29 mouse cellular contexts compared by ENCODE assay signal in the genomic region with DNA sequence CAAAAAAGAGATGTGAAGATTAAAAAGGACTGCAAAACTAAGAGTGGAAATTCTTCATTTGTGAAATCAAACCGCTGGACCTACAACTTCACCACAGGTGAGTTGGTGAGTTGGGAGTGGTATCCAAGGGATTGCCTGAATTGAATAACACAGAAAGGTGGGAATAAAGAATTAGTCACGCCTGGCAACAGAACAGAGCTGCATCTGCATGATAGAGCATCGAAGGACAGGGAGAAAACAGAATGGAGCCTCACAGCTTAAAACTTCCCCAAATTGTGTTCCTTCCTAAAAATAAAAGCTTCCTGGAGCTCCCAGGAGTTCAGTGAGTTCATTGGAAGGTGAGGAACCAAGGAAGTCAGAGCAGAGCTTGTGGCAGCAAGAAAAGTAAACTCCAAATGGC.
"Had no signal": no experiment of that assay in that cellular context is flagged by ENCODE, and none has a peak within 500 bp of the region (broad histone marks: within the 10 kb centered on the region; RNA-seq: fewer than 3 reads in every experiment).

No protein-coding gene starts in this region.

- H3K27ac ChIP-seq: limb, embryonic 10.5 days; limb, embryonic 12.5 days; limb, embryonic 13.5 days; limb, embryonic 15.5 days; liver, embryonic 12.5 days; liver, embryonic 13.5 days; liver, embryonic 14.5 days; liver, embryonic 15.5 days; lung, embryonic 15.5 days; macrophage; midbrain, embryonic 10.5 days; midbrain, embryonic 12.5 days; midbrain, embryonic 13.5 days; midbrain, embryonic 15.5 days; neural tube, embryonic 12.5 days; neural tube, embryonic 13.5 days had no signal

- H3K4me1 ChIP-seq: limb, embryonic 10.5 days; limb, embryonic 12.5 days; limb, embryonic 13.5 days; limb, embryonic 15.5 days; liver, embryonic 12.5 days; liver, embryonic 13.5 days; liver, embryonic 15.5 days; lung, embryonic 15.5 days; megakaryocyte, embryonic 14.5 days had no signal

- H3K27me3 ChIP-seq: limb, embryonic 12.5 days; limb, embryonic 13.5 days; liver, embryonic 12.5 days; liver, embryonic 13.5 days; liver, embryonic 15.5 days; lung, embryonic 15.5 days; megakaryocyte, embryonic 14.5 days had no signal

- H3K4me3 ChIP-seq: limb, embryonic 10.5 days; limb, embryonic 12.5 days; limb, embryonic 13.5 days; limb, embryonic 15.5 days; liver, embryonic 12.5 days; liver, embryonic 13.5 days; liver, embryonic 15.5 days; lung, embryonic 15.5 days; megakaryocyte, embryonic 14.5 days; midbrain, embryonic 10.5 days; midbrain, embryonic 12.5 days; midbrain, embryonic 13.5 days; midbrain, embryonic 15.5 days; myocyte; neural tube, embryonic 12.5 days; neural tube, embryonic 13.5 days had no signal

- H3K9me3 ChIP-seq: limb, embryonic 10.5 days; limb, embryonic 12.5 days; limb, embryonic 13.5 days; limb, embryonic 15.5 days; liver, embryonic 12.5 days; liver, embryonic 13.5 days; liver, embryonic 15.5 days; lung, embryonic 15.5 days; midbrain, embryonic 10.5 days; midbrain, embryonic 12.5 days; midbrain, embryonic 13.5 days; midbrain, embryonic 15.5 days; neural tube, embryonic 12.5 days; neural tube, embryonic 13.5 days had no signal

- DNase-seq: left cerebral cortex, postnatal 4 days; liver; liver, embryonic 13.5 days; liver, postnatal 0 days; lung, adult 18-20 months; lung, adult 2 months; lung, embryonic 14.5 days; lung, postnatal 10 days; lung, postnatal 14 days; lung, postnatal 36 days; lung, postnatal 4 days; midbrain, embryonic 14.5 days had no signal

- H3K36me3 ChIP-seq: limb, embryonic 10.5 days; limb, embryonic 12.5 days; limb, embryonic 13.5 days; limb, embryonic 15.5 days; liver, embryonic 12.5 days; liver, embryonic 13.5 days; liver, embryonic 15.5 days; lung, embryonic 15.5 days; midbrain, embryonic 10.5 days; midbrain, embryonic 12.5 days; midbrain, embryonic 13.5 days; midbrain, embryonic 15.5 days; neural tube, embryonic 12.5 days; neural tube, embryonic 13.5 days had no signal

- H3K9ac ChIP-seq: limb, embryonic 12.5 days; limb, embryonic 13.5 days; limb, embryonic 15.5 days; liver, embryonic 12.5 days; liver, embryonic 13.5 days; liver, embryonic 14.5 days; liver, embryonic 15.5 days; liver, postnatal 0 days; lung, embryonic 14.5 days; lung, embryonic 15.5 days; midbrain, embryonic 12.5 days; midbrain, embryonic 13.5 days; midbrain, embryonic 15.5 days; neural tube, embryonic 12.5 days; neural tube, embryonic 13.5 days had no signal
